ENCODE assay signal across 8 mouse cellular contexts in the genomic region with DNA sequence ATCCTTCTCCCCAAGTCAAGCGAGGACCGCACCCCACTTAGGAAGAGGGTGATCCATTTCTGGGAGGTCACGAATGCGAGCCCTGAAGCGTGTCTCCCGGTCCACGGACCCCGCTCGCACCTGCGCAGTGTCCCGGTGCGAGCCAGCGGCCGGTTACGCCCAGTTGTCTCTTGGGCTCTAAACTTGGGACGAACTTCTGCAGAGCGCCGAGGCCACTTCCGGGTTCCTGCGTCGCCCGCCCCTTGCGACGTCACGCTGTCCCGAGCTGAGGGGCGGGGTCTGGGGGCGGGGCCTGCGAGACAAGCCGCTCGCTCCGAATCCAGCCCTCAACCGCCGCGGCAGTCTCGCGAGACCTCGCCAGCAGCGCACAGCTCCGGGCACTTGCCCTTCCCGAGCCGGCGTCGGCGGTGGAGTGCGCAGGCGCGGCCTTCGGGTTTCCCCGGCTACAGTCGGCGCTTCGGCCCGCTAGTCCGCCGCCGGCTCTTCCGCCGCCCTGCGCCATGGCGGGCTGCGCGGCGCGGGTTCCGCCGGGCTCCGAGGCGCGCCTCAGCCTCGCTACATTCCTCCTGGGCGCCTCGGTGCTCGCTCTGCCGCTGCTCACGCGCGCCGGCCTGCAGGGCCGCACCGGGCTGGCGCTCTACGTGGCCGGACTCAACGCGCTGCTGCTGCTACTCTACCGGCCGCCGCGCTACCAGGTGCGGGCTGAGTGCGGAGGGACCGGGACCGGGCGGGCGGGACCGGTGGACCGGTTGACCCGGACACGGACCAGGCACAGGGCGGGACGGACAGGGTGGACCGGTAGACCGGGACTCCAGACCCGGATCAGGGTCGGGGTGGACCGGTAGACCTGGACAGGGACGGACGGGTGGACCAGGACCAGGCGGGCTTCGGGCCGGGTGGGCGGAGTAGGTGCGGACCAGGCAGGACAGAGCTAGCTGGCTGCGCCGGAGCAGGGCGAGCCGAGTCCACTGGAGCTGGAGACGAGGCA. TPM values are rescaled to one million over a fixed set of nuclear protein-coding genes. Genes with fewer than 3 reads are reported as not detected.
DNase-seq lines count a peak whose midpoint lies in the region; ATAC-seq and TF ChIP-seq lines count a peak whose summit lies in the region.

A gene (plus strand): TSS at position 354 of the 988 bp plus-strand sequence.

- peak within 1 kb of the TSS; percentile 62; the same call in 1 of the 2 replicates for H3K27ac ChIP-seq in embryonic facial prominence, embryonic 14.5 days (replicated peaks; ENCODE audit: low read depth, low read length)
- H3K27ac ChIP-seq in heart, adult 2 months: peak within 1 kb of the TSS; percentile 90
- peak within 1 kb of the TSS; percentile 58; the same call in 1 of the 2 replicates for H3K27ac ChIP-seq in limb, embryonic 13.5 days
- peak within 1 kb of the TSS; percentile 84 for H3K27ac ChIP-seq in midbrain, embryonic 16.5 days (ENCODE audit: low read length)

- H3K4me3 ChIP-seq in embryonic facial prominence, embryonic 14.5 days (ENCODE audit: low read depth, low read length): peak within 1 kb of the TSS; percentile 86
- H3K4me3 ChIP-seq in heart, adult 2 months: peak within 1 kb of the TSS; percentile 92
- H3K4me3 ChIP-seq in limb, embryonic 13.5 days: peak within 1 kb of the TSS; percentile 99
- peak within 1 kb of the TSS; percentile 94 for H3K4me3 ChIP-seq in midbrain, embryonic 16.5 days (ENCODE audit: low read depth, low read length)

- WGBS in embryonic facial prominence, embryonic 14.5 days: under 1% methylated on average over 65 of the region's 119 CpGs
- under 1% methylated on average over 119 of the region's 119 CpGs for WGBS in heart, adult 2 months
- under 1% methylated on average over 119 of the region's 119 CpGs for WGBS in limb, embryonic 13.5 days
- WGBS in midbrain, embryonic 16.5 days: under 1% methylated on average over 110 of the region's 119 CpGs

- peak; percentile 96 for DNase-seq in 3T3-L1 (ENCODE audit: low read depth, low spot score)
- DNase-seq in adrenal gland, postnatal 4 days (ENCODE audit: low spot score in 2 of 2): peak; percentile 99
- peak; percentile 98 for DNase-seq in embryonic facial prominence, embryonic 14.5 days (ENCODE audit: low spot score)
- DNase-seq in heart, adult 2 months: peak; percentile 100
- peak; percentile 98 for DNase-seq in kidney, adult 8-10 months
- DNase-seq in spleen, postnatal 10 days (ENCODE audit: low spot score in 2 of 2): peak; percentile 99 to 100

- TF ChIP-seq POLR2A in heart, adult 2 months (IDR thresholded peaks at IDR 0.05; ENCODE audit: insufficient read depth, low read depth, low read length): peak; percentile 91

- peak within 1 kb of the TSS; percentile 97 for H3K9ac ChIP-seq in embryonic facial prominence, embryonic 14.5 days (ENCODE audit: low read depth, low read length)
- peak within 1 kb of the TSS; percentile 98 for H3K9ac ChIP-seq in heart, adult 2 months (ENCODE audit: low read depth, low read length)
- peak within 1 kb of the TSS; percentile 97 for H3K9ac ChIP-seq in limb, embryonic 13.5 days
- H3K9ac ChIP-seq in midbrain, embryonic 16.5 days (ENCODE audit: low read depth, low read length): peak within 1 kb of the TSS; percentile 98

- peak; percentile 97 for ATAC-seq in embryonic facial prominence, embryonic 14.5 days (ENCODE audit: low read depth)
- peak; percentile 96 for ATAC-seq in limb, embryonic 13.5 days (ENCODE audit: low FRiP score, low read depth)
- ATAC-seq in midbrain, embryonic 16.5 days: peak; percentile 94

- intact Hi-C loops in heart, adult 2 months (cut with DNase I): loop anchor here (2.0 to 10.0 kb wide), 3 partner anchors 22 to 272 kb away; a partner anchor contains a TSS

- TF ChIP-seq CTCF in heart, adult 2 months (IDR thresholded peaks at IDR 0.05): no peak

- H3K36me3 ChIP-seq in embryonic facial prominence, embryonic 14.5 days (ENCODE audit: control insufficient read depth, insufficient read depth, low read length): peaks cover 22% of the 10 kb centered on the region; the same call in 1 of the 2 replicates
- H3K36me3 ChIP-seq in heart, adult 2 months (ENCODE audit: control insufficient read depth, insufficient read depth, low read length): no peaks in the 10 kb centered on the region
- H3K36me3 ChIP-seq in limb, embryonic 13.5 days: peaks cover 28% of the 10 kb centered on the region
- peaks cover 11% of the 10 kb centered on the region; the same call in 1 of the 2 replicates for H3K36me3 ChIP-seq in midbrain, embryonic 16.5 days (ENCODE audit: control insufficient read depth, insufficient read depth, low read length)

- peaks cover 5% of the 10 kb centered on the region; the same call in 1 of the 2 replicates for H3K79me2 ChIP-seq in heart, adult 2 months (replicated peaks; ENCODE audit: control insufficient read depth, insufficient read depth, low read length)

- H3K4me1 ChIP-seq in embryonic facial prominence, embryonic 14.5 days (ENCODE audit: control insufficient read depth, insufficient read depth, low read length): peaks cover 10% of the 10 kb centered on the region
- H3K4me1 ChIP-seq in heart, adult 2 months (ENCODE audit: control insufficient read depth, insufficient read depth, low read length): peaks cover 8% of the 10 kb centered on the region
- peaks cover 16% of the 10 kb centered on the region for H3K4me1 ChIP-seq in limb, embryonic 13.5 days
- H3K4me1 ChIP-seq in midbrain, embryonic 16.5 days (ENCODE audit: control insufficient read depth, insufficient read depth, low read length): peaks cover 19% of the 10 kb centered on the region

- no peaks in the 10 kb centered on the region for H3K9me3 ChIP-seq in embryonic facial prominence, embryonic 14.5 days (ENCODE audit: control insufficient read depth, low read length)
- H3K9me3 ChIP-seq in limb, embryonic 13.5 days: no peaks in the 10 kb centered on the region
- H3K9me3 ChIP-seq in midbrain, embryonic 16.5 days (replicated peaks; ENCODE audit: control insufficient read depth, low read length, poor library complexity, severe bottlenecking): no peaks in the 10 kb centered on the region

- peaks cover 19% of the 10 kb centered on the region for H3K27me3 ChIP-seq in embryonic facial prominence, embryonic 14.5 days (replicated peaks; ENCODE audit: control insufficient read depth, insufficient read depth, low read length)
- no peaks in the 10 kb centered on the region for H3K27me3 ChIP-seq in heart, adult 2 months (ENCODE audit: control insufficient read depth, insufficient read depth, low read length)
- peaks cover 37% of the 10 kb centered on the region for H3K27me3 ChIP-seq in limb, embryonic 13.5 days
- H3K27me3 ChIP-seq in midbrain, embryonic 16.5 days (ENCODE audit: control insufficient read depth, insufficient read depth, low read depth, low read length): peaks cover 32% of the 10 kb centered on the region

- H3K4me2 ChIP-seq in embryonic facial prominence, embryonic 14.5 days (ENCODE audit: low read depth, low read length): peak within 1 kb of the TSS; percentile 78
- H3K4me2 ChIP-seq in limb, embryonic 13.5 days (replicated peaks): peak within 1 kb of the TSS; percentile 95
- H3K4me2 ChIP-seq in midbrain, embryonic 16.5 days (ENCODE audit: low read length): peak within 1 kb of the TSS; percentile 96

- TF ChIP-seq EP300 in heart, adult 2 months (IDR thresholded peaks at IDR 0.05; ENCODE audit: insufficient read depth, low read depth, low read length): peak; percentile 46; the same call in 1 of the 2 replicates

RNA-seq across cellular contexts. Expression of the gene that starts here (rescaled TPM):
- total RNA-seq in adrenal gland, postnatal 4 days (2021): 10 to 100 TPM; 35.4 to 35.5 TPM
- 25.1 and 26.9 TPM in 2 replicates for polyA plus RNA-seq in embryonic facial prominence, embryonic 14.5 days (2014; fragmentation: Nextera tagmentation; extraction: Ambion mirVana)
- 10 to 100 TPM; 26.4 to 28.2 TPM for total RNA-seq in heart, adult 2 months (2021)
- 17.7 and 27.2 TPM in 2 replicates for polyA plus RNA-seq in heart, adult 2 months (2012; rRNA removed)
- polyA plus RNA-seq in limb, embryonic 13.5 days (2015; fragmentation: Nextera tagmentation; extraction: Ambion mirVana): 21.8 and 27.0 TPM in 2 replicates
- 20.6 and 20.7 TPM in 2 replicates for polyA plus RNA-seq in midbrain, embryonic 16.5 days (2015; fragmentation: Nextera tagmentation; extraction: Ambion mirVana)

Comparison
In these comparisons a context has a peak if more than half of its experiments do, and no peak if none do; other contexts are left out.
1. Peak in every context shown above with its lines: DNase-seq, ATAC-seq, H3K4me3 ChIP-seq and H3K27ac ChIP-seq.